Mouse (Mus musculus) thymus, postnatal 25 days (tissue): ENCODE measurements at regions not wholly inside any gene's neighbourhood (a gene's known extent, or its start where the extent isn't known, plus 50 kb on each side); places are given as distances from the start of the nearest gene placed in this dataset.

ENCODE experiments used
- DNase-seq: peaks from one replicate; pipeline ENCODE4 v3.0.0; 2022

DNA sequence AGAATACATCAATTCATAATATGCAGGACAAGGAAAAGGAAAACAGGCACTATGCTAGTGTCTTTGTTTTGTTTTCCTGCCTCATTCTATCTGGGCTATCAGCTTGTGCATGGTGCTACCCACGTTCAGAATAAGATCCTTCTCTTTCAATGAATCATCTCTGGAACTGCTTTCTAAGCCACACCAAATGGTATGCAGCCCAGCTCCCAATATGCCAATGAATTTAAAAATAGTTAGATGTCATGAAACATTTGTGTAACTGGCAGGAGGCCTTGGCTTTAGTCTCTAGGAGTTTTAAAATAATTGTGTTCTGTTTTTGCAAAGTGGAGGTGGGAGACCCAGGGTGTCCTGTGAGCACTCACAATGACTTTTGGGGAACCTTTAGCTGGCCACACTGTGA lies 603.1 kb upstream of the Sema6d start:
- no peak for DNase-seq

DNA sequence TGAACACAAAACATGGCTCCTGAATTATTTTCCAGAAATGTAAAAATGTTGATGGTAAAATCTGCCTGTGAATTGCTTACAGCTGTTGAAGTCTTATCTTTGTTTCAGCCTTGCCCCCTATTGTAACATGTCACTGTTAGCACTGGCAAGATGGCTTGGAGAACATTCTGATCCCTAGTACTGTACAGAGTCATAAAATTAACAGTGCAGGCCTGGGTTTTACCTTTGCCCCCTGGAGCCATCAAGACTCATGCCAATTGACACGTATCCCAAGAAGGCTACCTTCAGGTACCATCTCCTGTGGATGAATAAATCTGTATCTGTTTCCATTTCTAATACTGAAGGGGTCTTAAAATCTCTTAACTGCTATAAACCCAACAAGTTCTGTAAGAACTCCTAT lies 583.6 kb upstream of the Sema6d start:
- DNase-seq: no peak

DNA sequence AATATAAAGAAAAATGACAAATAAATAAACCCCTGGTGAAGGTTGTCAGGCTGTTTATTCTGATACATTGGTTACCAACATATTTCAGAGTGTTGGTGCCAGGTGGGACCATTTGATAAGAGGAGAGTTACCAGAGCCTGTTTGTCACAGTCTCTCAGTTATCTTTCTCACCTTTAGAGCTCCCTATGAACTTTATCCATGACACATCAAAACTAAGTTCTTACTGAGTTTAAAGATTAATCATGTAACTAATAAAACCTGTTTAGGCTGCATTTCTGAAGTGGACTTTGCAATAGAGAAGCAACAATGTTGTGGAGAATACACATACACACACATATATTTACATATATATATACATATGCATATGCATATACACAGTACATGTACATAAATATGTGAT lies 582.7 kb upstream of the Sema6d start:
- DNase-seq: no peak

DNA sequence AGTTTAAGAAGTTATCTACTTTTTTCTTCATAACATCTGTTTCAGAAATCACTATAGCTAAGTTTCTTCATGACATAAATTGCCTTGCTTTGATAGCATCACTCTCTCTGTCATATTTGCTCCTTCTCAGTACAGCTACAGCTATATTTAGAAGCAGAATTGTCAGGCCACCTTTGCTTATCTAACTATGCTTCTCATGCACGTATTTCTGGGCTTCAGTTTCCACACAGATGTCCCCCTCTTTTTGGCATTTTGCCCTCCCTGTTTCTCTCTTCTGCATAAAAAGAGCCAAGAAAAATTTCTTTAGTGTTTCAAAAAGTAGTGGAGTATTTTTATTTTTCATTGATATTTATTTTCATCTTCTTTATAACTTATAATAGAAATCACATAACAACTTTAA lies 560.9 kb upstream of the Sema6d start:
- DNase-seq: no peak

DNA sequence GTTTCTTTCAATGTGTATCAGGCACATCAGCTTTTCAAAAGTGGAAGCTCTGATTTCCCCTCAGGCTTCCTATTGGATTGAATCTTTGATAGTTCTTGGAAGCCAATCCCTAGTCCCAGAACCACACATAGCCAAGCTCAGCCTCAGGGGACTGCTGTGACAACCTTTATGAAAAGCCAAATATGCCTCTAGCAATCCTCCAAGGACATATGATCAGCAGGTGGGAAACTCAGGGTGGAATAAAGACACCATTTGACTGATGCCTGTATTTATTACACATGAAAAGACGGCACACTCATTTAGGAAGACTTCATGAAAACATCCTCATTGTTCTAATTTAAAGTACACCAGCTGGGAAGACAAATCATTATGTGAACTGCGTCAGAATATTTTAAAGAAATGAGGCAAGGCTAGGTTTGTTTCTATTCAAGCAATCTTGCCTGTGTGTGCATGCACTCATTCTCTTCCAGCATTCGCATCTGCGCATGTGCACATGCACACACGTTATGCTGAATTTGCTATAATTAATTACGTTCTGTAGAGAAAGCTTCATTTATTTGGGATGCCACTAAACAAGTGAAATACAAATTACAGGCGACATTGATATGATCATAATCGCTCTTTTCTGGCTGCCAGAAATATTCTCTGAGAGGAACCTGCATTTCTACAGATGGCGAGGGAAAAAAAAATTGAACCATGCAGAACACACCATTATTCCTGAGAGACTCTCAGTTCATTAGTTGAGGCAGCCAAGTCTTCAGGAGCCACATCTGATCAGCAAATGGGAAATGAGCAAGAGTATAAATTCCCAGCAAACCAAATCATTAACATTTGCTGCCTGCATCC lies 556.6 kb upstream of the Sema6d start:
- DNase-seq: no peak

DNA sequence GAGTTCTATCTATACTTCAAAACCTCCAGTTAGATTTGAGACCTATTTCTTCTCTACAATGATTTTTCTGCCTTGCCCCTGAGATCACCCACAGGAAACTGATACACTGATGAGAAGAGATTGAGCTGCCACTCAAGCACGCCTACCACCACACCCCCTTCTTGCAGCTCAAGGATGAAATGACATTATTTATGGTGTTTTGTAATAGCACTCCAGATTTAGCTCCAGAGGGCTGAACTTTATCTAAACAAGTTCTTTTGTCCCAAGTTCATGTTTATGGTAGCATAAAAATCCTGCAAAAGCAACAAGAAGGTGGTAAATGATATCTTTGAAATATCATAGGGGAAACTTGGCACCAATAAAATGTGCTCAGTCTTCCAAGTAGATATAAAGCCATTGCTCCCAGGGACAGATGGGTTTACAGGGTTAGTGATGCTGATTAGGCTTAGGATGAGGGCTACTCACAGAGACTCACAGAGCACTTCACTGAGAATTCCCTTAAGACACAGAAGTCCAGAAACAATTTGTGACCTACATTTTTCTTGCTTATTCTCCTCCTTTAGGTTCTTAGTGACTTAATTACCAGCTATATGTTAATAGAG lies 538.4 kb upstream of the Sema6d start:
- no peak for DNase-seq

DNA sequence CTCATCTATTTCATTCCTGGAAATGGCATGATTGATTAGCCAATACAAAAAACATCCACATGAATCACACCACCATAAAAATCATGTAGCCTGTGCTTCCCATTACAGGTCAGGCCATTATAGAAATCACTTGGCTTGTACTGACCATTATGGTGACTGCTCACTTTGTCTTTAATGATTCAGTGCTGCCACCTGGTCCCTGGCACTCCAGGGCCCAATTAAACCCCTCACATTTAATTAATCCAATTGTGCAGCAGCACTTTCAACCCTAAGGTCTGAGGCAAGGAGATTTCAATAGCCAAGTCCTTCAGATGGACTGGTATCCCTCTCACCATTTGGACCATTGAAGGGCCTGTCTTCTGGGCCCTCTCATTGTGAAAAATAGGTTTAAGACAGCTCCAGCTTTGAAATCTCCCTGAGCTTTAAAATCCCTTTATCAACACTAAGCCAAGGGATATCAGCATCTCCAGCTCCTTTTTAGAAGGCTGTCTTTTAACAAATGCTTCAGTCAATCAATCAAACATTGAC lies 531.6 kb upstream of the Sema6d start:
- no peak for DNase-seq
